Mouse (Mus musculus) c-Kit-positive CD71-negative TER-119-negative erythroid progenitor cells, embryonic 14.5 days (primary cell): ENCODE measurements around the gene Msi1.

Experiments
- DNase-seq: peaks from one replicate; pipeline ENCODE4 v3.0.0-alpha.2; 2013; ENCODE audit warnings: low read depth

Gene Msi1

GRCm38 (mm10) chr5:115469791-115470190 lies 40.4 kb downstream of the Msi1 start:
- DNase-seq, result no peak

- no peak for DNase-seq
Observed at GRCm38 (mm10) chr5:115470766-115471531, 41.5 kb downstream of the Msi1 start.

GRCm38 (mm10) chr5:115473191-115473590 lies 43.8 kb downstream of the Msi1 start:
- no peak for DNase-seq

GRCm38 (mm10) chr5:115474174-115474828 lies 44.9 kb downstream of the Msi1 start:
- DNase-seq, result no peak

GRCm38 (mm10) chr5:115475337-115476106 lies 46.1 kb downstream of the Msi1 start:
- DNase-seq, result no peak

GRCm38 (mm10) chr5:115476107-115476727 lies 46.8 kb downstream of the Msi1 start:
- DNase-seq, result no peak

- DNase-seq, result no peak
Observed at GRCm38 (mm10) chr5:115479561-115479960, 50.2 kb downstream of the Msi1 start.

- no peak for DNase-seq
Observed at GRCm38 (mm10) chr5:115480101-115480500, 50.7 kb downstream of the Msi1 start.

- DNase-seq, result no peak
Observed at GRCm38 (mm10) chr5:115482390-115483265, 53.2 kb downstream of the Msi1 start.

- DNase-seq, result no peak
Observed at GRCm38 (mm10) chr5:115483385-115483784, 54.0 kb downstream of the Msi1 start.

- peak; percentile 92 for DNase-seq
Observed at GRCm38 (mm10) chr5:115483947-115484920, 54.8 kb downstream of the Msi1 start, which contains the start of gene Sirt4. TSS of gene Sirt4 (minus strand) at chr5:115484725.

GRCm38 (mm10) chr5:115484996-115485395 lies 55.6 kb downstream of the Msi1 start:
- DNase-seq, result no peak

GRCm38 (mm10) chr5:115485489-115486205 lies 56.2 kb downstream of the Msi1 start:
- no peak for DNase-seq

- no peak for DNase-seq
Observed at GRCm38 (mm10) chr5:115486726-115487125, 57.3 kb downstream of the Msi1 start.

GRCm38 (mm10) chr5:115487353-115487752 lies 58.0 kb downstream of the Msi1 start:
- no peak for DNase-seq

GRCm38 (mm10) chr5:115487942-115488580 lies 58.7 kb downstream of the Msi1 start:
- DNase-seq, result no peak

- DNase-seq, result no peak
Observed at GRCm38 (mm10) chr5:115488841-115489698, 59.7 kb downstream of the Msi1 start.
